Mouse (Mus musculus) stomach, embryonic 14.5 days (tissue): ENCODE data around the gene Akap17b. TPM values are rescaled to one million over a fixed set of nuclear protein-coding genes. Genes with fewer than 3 reads are reported as not detected.
"Not testable (repeated sequence)": the region's sequence is repeated elsewhere in the genome, so short reads cannot be mapped to it uniquely, and the experiment has no call there.

Experiments used
- ATAC-seq: fragments of 200-750 bp; cut with Nextera tagmentation; 2 replicates; pipeline ENCODE4 v1.8.0; 2017; ENCODE audit warnings: low read depth, moderate TSS enrichment; ENCODE audit not compliant: insufficient number of reproducible peaks, insufficient read depth, low FRiP score
- H3K27ac ChIP-seq: fragments of 300-500 bp; sonication (generic); 2 replicates; pipeline ENCODE4 v1.5.1; 2014; ENCODE audit warnings: mild to moderate bottlenecking, low read length, moderate library complexity, mixed read lengths
- H3K27me3 ChIP-seq: fragments of 300-500 bp; sonication (generic); 2 replicates; pipeline ENCODE4 v1.6.1; 2014; ENCODE audit warnings: low read length, control low read depth, mixed read lengths; ENCODE audit not compliant: control insufficient read depth, insufficient read depth
- H3K36me3 ChIP-seq: fragments of 300-500 bp; sonication (generic); 2 replicates; pipeline ENCODE4 v1.6.1; 2014; ENCODE audit warnings: mild to moderate bottlenecking, control low read depth, low read length, moderate library complexity, mixed read lengths; ENCODE audit not compliant: control insufficient read depth, insufficient read depth
- H3K4me1 ChIP-seq: fragments of 300-500 bp; sonication (generic); 2 replicates; pipeline ENCODE4 v1.6.1; 2014; ENCODE audit warnings: low read length, control low read depth, mixed read lengths; ENCODE audit not compliant: control insufficient read depth, insufficient read depth
- H3K4me2 ChIP-seq: fragments of 300-500 bp; sonication (generic); replicated peaks from 2 replicates; pipeline ENCODE4 v1.6.1; 2014; ENCODE audit warnings: low read depth, low read length, control low read depth
- H3K4me3 ChIP-seq: fragments of 300-500 bp; sonication (generic); 2 replicates; pipeline ENCODE4 v1.5.1; 2014; ENCODE audit warnings: low read depth, low read length, control low read depth
- H3K9ac ChIP-seq: fragments of 300-500 bp; sonication (generic); replicated peaks from 2 replicates; pipeline ENCODE4 v1.6.1; 2014; ENCODE audit warnings: low read depth, mild to moderate bottlenecking, control low read depth, low read length, moderate library complexity, mixed read lengths
- H3K9me3 ChIP-seq: fragments of 300-500 bp; sonication (generic); 2 replicates; pipeline ENCODE4 v1.6.1; 2016; ENCODE audit warnings: low read depth, low read length, control low read depth; ENCODE audit not compliant: control insufficient read depth
- WGBS: fragments of 180-500 bp; shearing (Covaris S2); extraction: QIAGEN DNeasy Blood & Tissue Kit; methylation state at CpG from one replicate; pipeline ENCODE4 v1.1.7; 2014; 5-methylcytosine and 5-hydroxymethylcytosine counted together
- polyA plus RNA-seq: library from polyadenylated mRNA; unstranded; fragments of >200 nt; fragmentation: Nextera tagmentation; extraction: Ambion mirVana; gene quantifications from 2 replicates; pipeline ENCODE4 v1.2.1, GENCODE M21; 2014

The Akap17b gene
- polyA plus RNA-seq, 1 experiment from 2014 or later = 2.4 TPM

DNA sequence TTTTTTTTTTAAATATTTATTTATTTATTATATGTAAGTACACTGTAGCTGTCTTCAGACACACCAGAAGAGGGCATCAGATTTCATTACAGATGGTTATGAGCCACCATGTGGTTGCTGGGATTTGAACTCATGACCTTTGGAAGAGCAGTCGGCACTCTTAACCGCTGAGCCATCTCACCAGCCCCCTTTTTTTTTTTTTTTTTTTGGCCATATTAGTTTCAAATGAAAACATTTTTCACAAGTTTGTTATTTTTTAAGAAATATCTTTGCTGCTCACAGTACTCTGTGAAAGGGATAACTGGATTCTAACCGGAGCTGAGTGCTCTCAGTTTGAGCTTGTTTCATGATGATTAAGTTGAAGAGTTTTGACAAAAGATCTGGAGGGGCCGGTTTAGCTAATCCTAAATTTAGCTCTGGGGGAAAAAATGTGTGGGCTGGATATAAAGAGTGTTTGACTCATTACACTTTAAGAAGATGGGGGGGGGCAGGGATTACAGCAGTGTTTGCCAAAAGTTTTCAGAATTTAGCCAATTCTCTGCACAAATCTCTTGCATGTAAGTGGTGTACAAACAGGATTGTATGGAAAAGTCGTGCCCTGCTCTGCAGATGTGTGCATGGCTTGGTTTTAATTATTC is 48.6 kb downstream of the Akap17b start:
- not testable (repeated sequence) for H3K9me3 ChIP-seq, ATAC-seq, H3K9ac ChIP-seq, H3K27ac ChIP-seq, H3K4me1 ChIP-seq, H3K4me2 ChIP-seq, H3K27me3 ChIP-seq, H3K4me3 ChIP-seq, H3K36me3 ChIP-seq
- WGBS = 54% methylated on average over 5 of the region's 5 CpGs

DNA sequence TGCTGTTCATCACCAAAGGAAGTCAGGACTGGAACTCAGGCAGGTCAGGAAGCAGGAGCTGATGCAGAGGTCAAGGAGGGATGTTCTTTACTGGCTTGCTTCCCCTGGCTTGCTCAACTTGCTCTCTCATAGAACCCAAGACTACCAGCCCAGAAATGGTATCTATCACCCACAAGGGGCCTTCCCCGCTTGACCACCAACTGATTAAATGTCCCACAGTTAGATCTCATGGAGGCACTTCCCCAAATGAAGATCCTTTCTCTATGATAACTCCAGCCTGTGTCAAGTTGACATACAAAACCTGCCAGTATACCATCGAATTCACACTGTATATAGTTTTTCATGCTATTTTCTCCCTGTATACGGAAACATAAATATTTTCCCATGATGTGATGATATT is 49.9 kb downstream of the Akap17b start:
- H3K27ac ChIP-seq = no peak overlapping the region
- no peaks in the 10 kb centered on the region for H3K27me3 ChIP-seq
- H3K4me3 ChIP-seq = no peak overlapping the region
- no peaks in the 10 kb centered on the region for H3K36me3 ChIP-seq
- H3K4me1 ChIP-seq = no peaks in the 10 kb centered on the region
- H3K9ac ChIP-seq = no peak overlapping the region
- no peaks in the 10 kb centered on the region for H3K9me3 ChIP-seq
- no peak for ATAC-seq
- H3K4me2 ChIP-seq = no peak overlapping the region
- WGBS = 83% methylated on average over 3 of the region's 3 CpGs

- H3K4me2 ChIP-seq = no peak overlapping the region
- no peak overlapping the region for H3K27ac ChIP-seq
- no peaks in the 10 kb centered on the region for H3K9me3 ChIP-seq
- 64% methylated on average over 4 of the region's 4 CpGs for WGBS
- H3K9ac ChIP-seq = no peak overlapping the region
- H3K27me3 ChIP-seq = no peaks in the 10 kb centered on the region
- H3K4me3 ChIP-seq = no peak overlapping the region
- no peaks in the 10 kb centered on the region for H3K36me3 ChIP-seq
- no peaks in the 10 kb centered on the region for H3K4me1 ChIP-seq
- no peak for ATAC-seq
Observed at GRCm38 (mm10) chrX:36591539-36591938, 53.7 kb downstream of the Akap17b start.

DNA sequence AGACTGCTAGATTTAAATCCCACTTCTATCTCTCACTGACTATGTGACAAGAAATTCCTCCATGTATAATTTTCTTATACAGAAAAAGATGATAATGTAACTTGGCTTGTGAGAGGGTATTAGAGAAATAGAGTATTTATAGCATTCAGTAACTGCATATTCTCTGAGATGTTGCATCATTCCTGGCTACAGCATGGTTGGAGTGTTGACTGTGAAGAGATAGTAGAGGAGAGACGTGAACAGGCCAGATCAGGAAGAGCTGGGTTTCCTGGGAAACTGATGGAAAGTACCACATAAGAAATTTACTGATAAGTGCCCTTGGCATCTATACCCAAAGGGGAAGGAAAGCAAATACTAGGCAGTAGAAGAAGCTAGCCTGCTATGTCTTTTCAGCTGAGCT is 54.1 kb downstream of the Akap17b start:
- Histone ChIP-seq H3K9ac (no peak overlapping the region), H3K36me3 (no peaks in the 10 kb centered on the region), H3K4me2 (no peak overlapping the region), H3K9me3 (no peaks in the 10 kb centered on the region), H3K27me3 (no peaks in the 10 kb centered on the region), H3K4me1 (no peaks in the 10 kb centered on the region), H3K27ac (no peak overlapping the region), H3K4me3 (no peak overlapping the region)
- WGBS = 52% methylated on average over 1 of the region's 1 CpGs
- no peak for ATAC-seq

GRCm38 (mm10) chrX:36590266-36590665 is 54.9 kb downstream of the Akap17b start:
- H3K4me2 ChIP-seq = no peak overlapping the region
- no peaks in the 10 kb centered on the region for H3K27me3 ChIP-seq
- H3K27ac ChIP-seq = no peak overlapping the region
- ATAC-seq = no peak
- H3K4me1 ChIP-seq = no peaks in the 10 kb centered on the region
- H3K4me3 ChIP-seq = no peak overlapping the region
- H3K36me3 ChIP-seq = no peaks in the 10 kb centered on the region
- H3K9ac ChIP-seq = no peak overlapping the region
- 76% methylated on average over 7 of the region's 7 CpGs for WGBS
- H3K9me3 ChIP-seq = no peaks in the 10 kb centered on the region

GRCm38 (mm10) chrX:36587304-36588209 is 57.6 kb downstream of the Akap17b start:
- H3K4me2 ChIP-seq = no peak overlapping the region

GRCm38 (mm10) chrX:36586629-36587303 is 58.4 kb downstream of the Akap17b start:
- Histone ChIP-seq H3K27ac (no peak overlapping the region), H3K36me3 (no peaks in the 10 kb centered on the region), H3K4me3 (no peak overlapping the region), H3K9ac (no peak overlapping the region), H3K27me3 (no peaks in the 10 kb centered on the region), H3K4me1 (no peaks in the 10 kb centered on the region), H3K4me2 (no peak overlapping the region), H3K9me3 (no peaks in the 10 kb centered on the region)
- no peak for ATAC-seq
- WGBS = 63% methylated on average over 1 of the region's 1 CpGs

More at GRCm38 (mm10) chrX:36587304-36588209, 57.6 kb downstream of the Akap17b start:
- no peak for ATAC-seq
- H3K9me3 ChIP-seq = no peaks in the 10 kb centered on the region
- H3K27me3 ChIP-seq = no peaks in the 10 kb centered on the region
- H3K4me1 ChIP-seq = no peaks in the 10 kb centered on the region
- no peaks in the 10 kb centered on the region for H3K36me3 ChIP-seq
- H3K9ac ChIP-seq = no peak overlapping the region
- no peak overlapping the region for H3K27ac ChIP-seq
- 69% methylated on average over 8 of the region's 8 CpGs for WGBS
- no peak overlapping the region for H3K4me3 ChIP-seq

DNA sequence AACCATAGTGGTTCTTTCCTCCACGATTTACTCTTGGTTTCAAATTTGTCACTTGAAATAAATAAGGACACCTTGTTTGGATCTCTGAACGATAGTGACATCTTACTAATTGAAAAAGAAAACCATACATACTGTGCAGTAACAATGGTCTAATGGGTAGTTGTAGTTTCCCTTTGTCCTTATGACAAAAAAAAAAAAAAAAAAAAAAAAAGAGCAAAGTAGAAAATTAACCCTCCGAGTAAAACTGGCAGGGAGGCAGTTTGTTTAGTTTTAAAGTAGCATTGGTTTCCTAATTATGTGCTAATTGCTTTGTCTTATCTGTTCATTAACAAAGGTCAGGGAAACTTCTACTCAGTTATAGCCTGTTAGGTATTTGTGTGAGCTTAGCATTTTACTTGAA is 83.1 kb downstream of the Akap17b start:
- WGBS = 32% methylated on average over 3 of the region's 3 CpGs
- no peak overlapping the region for H3K9ac ChIP-seq
- no peak for ATAC-seq
- H3K4me1 ChIP-seq = no peaks in the 10 kb centered on the region
- H3K27me3 ChIP-seq = no peaks in the 10 kb centered on the region
- no peak overlapping the region for H3K4me2 ChIP-seq
- no peak overlapping the region for H3K4me3 ChIP-seq
- H3K36me3 ChIP-seq = no peaks in the 10 kb centered on the region
- no peaks in the 10 kb centered on the region for H3K9me3 ChIP-seq
- no peak overlapping the region for H3K27ac ChIP-seq
